Mouse (Mus musculus): ENCODE results near the gene Pex6.

DNA sequence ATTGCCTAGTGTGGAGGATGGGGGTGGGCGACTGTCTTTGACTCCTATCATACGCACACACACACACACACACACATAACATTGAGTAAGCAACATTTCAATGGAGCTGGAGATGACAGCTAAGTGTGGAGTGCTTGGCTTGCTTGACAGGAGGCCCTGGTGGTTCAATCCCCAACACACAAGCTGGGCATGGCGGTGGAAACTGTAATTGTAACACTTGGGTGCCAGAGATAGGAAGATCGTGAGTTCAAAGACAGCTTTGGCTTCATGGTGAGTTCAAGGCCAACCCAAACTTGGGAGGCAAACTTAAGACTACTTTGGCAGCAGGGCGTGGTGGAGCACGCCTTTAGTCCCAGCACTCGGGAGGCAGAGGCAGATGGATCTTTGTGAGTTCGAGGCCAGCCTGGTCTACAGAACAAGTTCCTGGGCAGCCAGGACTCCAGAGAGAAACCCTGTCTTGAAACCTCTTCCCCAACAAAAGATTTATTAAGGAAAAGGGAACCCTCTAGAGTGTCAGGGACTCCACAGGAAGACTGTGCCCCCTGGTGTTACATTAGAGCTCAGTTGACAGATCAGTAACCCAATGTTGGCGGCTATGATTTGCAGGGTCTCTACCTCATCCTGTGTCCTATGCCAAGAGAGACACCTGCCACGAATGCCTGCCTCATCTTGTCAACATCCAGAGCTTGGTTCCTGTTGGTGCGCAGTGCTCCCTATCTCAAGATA is 3.7 kb downstream of the Pex6 start:
- TF ChIP-seq CTCF (IDR thresholded peaks at IDR 0.05; ENCODE audit: low read depth, low read length) = peak; percentile 62
- TF ChIP-seq GATA1 (IDR thresholded peaks at IDR 0.05; ENCODE audit: borderline replicate concordance, low read length) = no peak
- no peak for TF ChIP-seq TAL1 (conservative IDR thresholded peaks at IDR 0.05; ENCODE audit: low read depth, low read length)

Measured in G1E (cell line).